Mouse (Mus musculus): Measurements from ENCODE around the gene Slc29a4. TPM values are rescaled to one million over a fixed set of nuclear protein-coding genes. Genes with fewer than 3 reads are reported as not detected.

Gene Slc29a4
- polyA plus RNA-seq, 1 experiment from 2014 or later: 5.7 TPM

DNA sequence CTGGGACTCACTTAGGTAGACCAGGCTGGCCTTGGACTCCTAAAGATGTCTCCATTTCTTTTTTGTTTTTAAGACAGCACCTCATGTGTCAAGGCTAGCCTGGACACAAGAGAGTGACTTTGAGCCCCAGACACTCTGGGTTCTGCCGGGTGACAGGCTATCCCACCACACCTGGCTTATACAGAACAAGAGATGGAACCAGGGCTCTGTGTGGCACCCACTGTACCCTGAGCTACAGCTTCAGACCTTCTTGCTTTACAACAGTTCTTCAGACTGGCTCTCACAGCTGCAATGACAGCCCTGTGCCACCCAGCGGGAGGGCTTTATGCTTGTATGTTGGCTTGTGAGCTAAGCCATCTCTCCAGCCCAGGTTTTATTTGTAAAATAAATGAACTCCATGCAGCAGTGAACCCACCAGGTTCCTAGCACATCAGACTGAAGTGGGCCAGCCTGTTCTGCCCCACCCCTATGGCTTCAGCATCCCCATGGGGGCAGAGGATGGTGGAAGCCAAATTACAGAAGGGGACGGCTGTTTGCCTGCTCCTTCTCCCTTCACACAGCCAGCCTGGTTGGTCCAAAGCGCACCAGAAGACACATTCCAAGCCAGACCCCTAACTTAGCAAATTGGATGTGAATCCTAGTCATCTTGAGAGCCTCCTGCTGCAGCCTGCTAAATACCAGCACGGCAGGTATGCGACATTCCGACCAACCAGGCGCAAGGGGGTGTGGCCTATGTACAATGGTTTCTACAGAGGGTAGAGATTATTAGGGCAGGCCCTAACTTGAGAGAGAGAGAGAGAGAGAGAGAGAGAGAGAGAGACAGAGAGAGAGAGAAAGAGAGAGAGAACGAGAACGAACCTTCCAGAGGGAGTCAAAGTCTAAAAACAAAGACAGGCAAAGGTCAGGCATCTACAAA is 76.3 kb downstream of the Slc29a4 start:
- Histone ChIP-seq H3K4me3 (ENCODE audit: low read length) (no peak overlapping the region), H3K4me1 (replicated peaks; ENCODE audit: control insufficient read depth, insufficient read depth, low read length) (peaks cover 19% of the 10 kb centered on the region; the same call in 1 of the 2 replicates), H3K27me3 (ENCODE audit: control insufficient read depth, insufficient read depth, low read depth, low read length) (no peaks in the 10 kb centered on the region), H3K36me3 (ENCODE audit: control insufficient read depth, insufficient read depth, low read length) (peaks cover 42% of the 10 kb centered on the region), H3K4me2 (ENCODE audit: low read depth, low read length) (no peak overlapping the region), H3K9ac (ENCODE audit: low read length) (no peak overlapping the region), H3K9me3 (ENCODE audit: control insufficient read depth, low read length) (no peaks in the 10 kb centered on the region), H3K27ac (ENCODE audit: low read length) (no peak overlapping the region; the same call in 1 of the 2 replicates)
- 46% methylated on average over 10 of the region's 10 CpGs for WGBS
- ATAC-seq (ENCODE audit: low read depth): no peak

DNA sequence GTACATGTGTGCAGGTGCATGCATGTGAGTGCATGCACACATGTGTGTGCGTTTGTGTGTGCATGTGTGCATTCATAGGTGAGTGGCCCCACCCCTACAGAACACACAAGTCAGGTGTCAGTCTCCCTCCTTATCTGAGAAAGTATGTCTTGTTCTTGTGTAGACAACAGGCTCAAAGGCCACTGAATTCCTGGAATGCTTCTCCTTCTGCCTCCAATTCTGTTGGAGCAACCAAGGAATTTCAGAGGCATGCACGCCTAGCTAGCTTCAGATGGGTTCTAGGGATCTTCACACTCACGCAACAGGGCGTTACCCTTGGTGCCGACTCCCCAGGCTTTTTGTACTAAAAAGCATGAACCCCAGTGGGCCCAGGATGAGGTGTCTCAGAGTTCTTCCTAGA is 77.3 kb downstream of the Slc29a4 start:
- no peak for ATAC-seq (ENCODE audit: low read depth)
- Histone ChIP-seq H3K4me3 (ENCODE audit: low read length) (no peak overlapping the region), H3K9ac (ENCODE audit: low read length) (no peak overlapping the region), H3K4me2 (ENCODE audit: low read depth, low read length) (no peak overlapping the region), H3K9me3 (ENCODE audit: control insufficient read depth, low read length) (no peaks in the 10 kb centered on the region), H3K36me3 (ENCODE audit: control insufficient read depth, insufficient read depth, low read length) (peaks cover 42% of the 10 kb centered on the region), H3K27ac (ENCODE audit: low read length) (peak overlapping the region; percentile 33; the same call in 1 of the 2 replicates), H3K27me3 (ENCODE audit: control insufficient read depth, insufficient read depth, low read depth, low read length) (no peaks in the 10 kb centered on the region), H3K4me1 (replicated peaks; ENCODE audit: control insufficient read depth, insufficient read depth, low read length) (peaks cover 19% of the 10 kb centered on the region; the same call in 1 of the 2 replicates)
- WGBS: 45% methylated on average over 5 of the region's 5 CpGs

GRCm38 (mm10) chr5:142771034-142771433 is 78.7 kb downstream of the Slc29a4 start:
- Histone ChIP-seq H3K4me2 (ENCODE audit: low read depth, low read length) (no peak overlapping the region), H3K27me3 (ENCODE audit: control insufficient read depth, insufficient read depth, low read depth, low read length) (no peaks in the 10 kb centered on the region), H3K27ac (ENCODE audit: low read length) (no peak overlapping the region), H3K4me1 (replicated peaks; ENCODE audit: control insufficient read depth, insufficient read depth, low read length) (peaks cover 19% of the 10 kb centered on the region; the same call in 1 of the 2 replicates), H3K4me3 (ENCODE audit: low read length) (no peak overlapping the region), H3K9me3 (ENCODE audit: control insufficient read depth, low read length) (no peaks in the 10 kb centered on the region), H3K9ac (ENCODE audit: low read length) (no peak overlapping the region), H3K36me3 (ENCODE audit: control insufficient read depth, insufficient read depth, low read length) (peaks cover 45% of the 10 kb centered on the region)
- 69% methylated on average over 4 of the region's 4 CpGs for WGBS
- no peak for ATAC-seq (ENCODE audit: low read depth)

DNA sequence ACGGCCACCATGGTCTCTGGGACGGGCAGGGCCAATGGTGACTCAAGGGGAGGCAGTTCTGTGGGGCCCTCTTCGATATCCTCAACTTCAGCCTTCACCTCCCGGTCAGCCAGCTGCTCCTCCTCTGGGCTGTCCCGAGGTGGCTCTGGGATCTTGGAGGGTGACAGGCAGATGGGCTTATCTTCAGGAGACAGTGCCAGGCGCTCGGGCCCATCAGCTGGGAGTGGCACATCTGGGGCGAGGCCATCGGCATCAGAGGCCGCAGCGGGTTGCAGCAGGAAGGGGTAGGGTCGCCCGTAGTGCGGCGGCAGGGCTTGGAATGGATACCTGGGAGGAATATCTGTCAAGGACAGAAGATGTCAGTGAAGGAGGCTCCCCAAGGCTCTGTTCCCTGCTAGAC is 79.7 kb downstream of the Slc29a4 start:
- H3K36me3 ChIP-seq (ENCODE audit: control insufficient read depth, insufficient read depth, low read length): peaks cover 46% of the 10 kb centered on the region
- WGBS: 79% methylated on average over 15 of the region's 15 CpGs
- H3K4me2 ChIP-seq (ENCODE audit: low read depth, low read length): no peak overlapping the region
- ATAC-seq (ENCODE audit: low read depth): no peak
- H3K27ac ChIP-seq (ENCODE audit: low read length): no peak overlapping the region
- H3K27me3 ChIP-seq (ENCODE audit: control insufficient read depth, insufficient read depth, low read depth, low read length): no peaks in the 10 kb centered on the region
- H3K4me1 ChIP-seq (replicated peaks; ENCODE audit: control insufficient read depth, insufficient read depth, low read length): peaks cover 19% of the 10 kb centered on the region; the same call in 1 of the 2 replicates
- no peak overlapping the region for H3K4me3 ChIP-seq (ENCODE audit: low read length)
- no peak overlapping the region for H3K9ac ChIP-seq (ENCODE audit: low read length)
- no peaks in the 10 kb centered on the region for H3K9me3 ChIP-seq (ENCODE audit: control insufficient read depth, low read length)

Other genes with a start within 250 kb of the Slc29a4 start
- gene Ap5z1, start 228.6 kb upstream of the Slc29a4 start, polyA plus RNA-seq (2015; fragmentation: Nextera tagmentation; extraction: Ambion mirVana): 10.0 and 10.3 TPM in 2 replicates
- gene Papolb, start 162.4 kb upstream of the Slc29a4 start, polyA plus RNA-seq (2015; fragmentation: Nextera tagmentation; extraction: Ambion mirVana): 0.05 and 0.18 TPM in 2 replicates
- 3.8 and 4.1 TPM in 2 replicates for gene Radil, start 141.4 kb upstream of the Slc29a4 start, polyA plus RNA-seq (2015; fragmentation: Nextera tagmentation; extraction: Ambion mirVana)
- gene Mmd2, start 83.7 kb upstream of the Slc29a4 start, polyA plus RNA-seq (2015; fragmentation: Nextera tagmentation; extraction: Ambion mirVana): 0.55 and 0.93 TPM in 2 replicates
- gene Wipi2, start 64.8 kb upstream of the Slc29a4 start, polyA plus RNA-seq (2015; fragmentation: Nextera tagmentation; extraction: Ambion mirVana): 35.4 and 40.5 TPM in 2 replicates
- gene Tnrc18, start 125.2 kb downstream of the Slc29a4 start, polyA plus RNA-seq (2015; fragmentation: Nextera tagmentation; extraction: Ambion mirVana): 17.3 and 18.2 TPM in 2 replicates
- 9.5 and 10.3 TPM in 2 replicates for gene Fbxl18, start 202.9 kb downstream of the Slc29a4 start, polyA plus RNA-seq (2015; fragmentation: Nextera tagmentation; extraction: Ambion mirVana)
- gene Actb, start 214.2 kb downstream of the Slc29a4 start, polyA plus RNA-seq (2015; fragmentation: Nextera tagmentation; extraction: Ambion mirVana): 16,153 and 18,603 TPM in 2 replicates

All from lung, embryonic 16.5 days (tissue).